Mouse (Mus musculus) liver, embryonic 13.5 days (tissue): ENCODE results near the gene Kcnn4. TPM values are rescaled to one million over a fixed set of nuclear protein-coding genes. Genes with fewer than 3 reads are reported as not detected.
A peak's percentile ranks its signal among the peaks of the same experiment; 100 is the strongest.

Experiments used
- ATAC-seq: fragments of 200-750 bp; cut with Nextera tagmentation; 2 replicates; pipeline ENCODE4 v1.8.0; 2017; ENCODE audit warnings: low read depth, mild to moderate bottlenecking, moderate number of reproducible peaks, moderate library complexity
- DNase-seq: peaks from one replicate; pipeline ENCODE4 v3.0.0; 2022
- H3K27ac ChIP-seq: fragments of 300-500 bp; sonication (generic); 2 replicates; pipeline ENCODE4 v1.5.1; 2015; ENCODE audit warnings: moderate library complexity, mild to moderate bottlenecking, inconsistent platforms
- H3K27me3 ChIP-seq: fragments of 300-500 bp; sonication (generic); 2 replicates; pipeline ENCODE4 v1.6.1; 2015; ENCODE audit warnings: mild to moderate bottlenecking, inconsistent platforms
- H3K36me3 ChIP-seq: fragments of 300-500 bp; sonication (generic); 2 replicates; pipeline ENCODE4 v1.6.1; 2015; ENCODE audit warnings: mild to moderate bottlenecking, inconsistent platforms
- H3K4me1 ChIP-seq: fragments of 300-500 bp; sonication (generic); replicated peaks from 2 replicates; pipeline ENCODE4 v1.6.1; 2015; ENCODE audit warnings: inconsistent platforms
- H3K4me2 ChIP-seq: fragments of 300-500 bp; sonication (generic); 2 replicates; pipeline ENCODE4 v1.6.1; 2015; ENCODE audit warnings: inconsistent platforms, mild to moderate bottlenecking, moderate library complexity
- H3K4me3 ChIP-seq: fragments of 300-500 bp; sonication (generic); replicated peaks from 2 replicates; pipeline ENCODE4 v1.5.1; 2015; ENCODE audit warnings: mild to moderate bottlenecking, inconsistent platforms
- H3K9ac ChIP-seq: fragments of 300-500 bp; sonication (generic); 2 replicates; pipeline ENCODE4 v1.6.1; 2015; ENCODE audit warnings: mild to moderate bottlenecking, inconsistent platforms
- H3K9me3 ChIP-seq: fragments of 300-500 bp; sonication (generic); replicated peaks from 2 replicates; pipeline ENCODE4 v1.6.1; 2016; ENCODE audit warnings: inconsistent platforms
- WGBS: fragments of 180-500 bp; shearing (Covaris S2); methylation state at CpG from one replicate; pipeline ENCODE4 v1.1.7; 2015; ENCODE audit not compliant: insufficient replicate concordance; 5-methylcytosine and 5-hydroxymethylcytosine counted together
- polyA plus RNA-seq: library from polyadenylated mRNA; unstranded; fragments of >200 nt; fragmentation: Nextera tagmentation; extraction: Ambion mirVana; gene quantifications from 2 replicates; pipeline ENCODE4 v1.2.1, GENCODE M21; 2015

Kcnn4 gene
- polyA plus RNA-seq, 1 experiment from 2014 or later = 128 TPM

GRCm38 (mm10) chr7:24410123-24410522, 40.1 kb downstream of the Kcnn4 start:
- H3K36me3 ChIP-seq = peaks cover 49% of the 10 kb centered on the region
- H3K27ac ChIP-seq = no peak overlapping the region
- 84% methylated on average over 6 of the region's 6 CpGs for WGBS
- no peak overlapping the region for H3K9ac ChIP-seq
- DNase-seq (no peak), ATAC-seq (no peak)
- H3K4me3 ChIP-seq = no peak overlapping the region
- H3K4me2 ChIP-seq = no peak overlapping the region
- H3K4me1 ChIP-seq = peaks cover 19% of the 10 kb centered on the region
- no peaks in the 10 kb centered on the region for H3K9me3 ChIP-seq
- no peaks in the 10 kb centered on the region for H3K27me3 ChIP-seq

DNA sequence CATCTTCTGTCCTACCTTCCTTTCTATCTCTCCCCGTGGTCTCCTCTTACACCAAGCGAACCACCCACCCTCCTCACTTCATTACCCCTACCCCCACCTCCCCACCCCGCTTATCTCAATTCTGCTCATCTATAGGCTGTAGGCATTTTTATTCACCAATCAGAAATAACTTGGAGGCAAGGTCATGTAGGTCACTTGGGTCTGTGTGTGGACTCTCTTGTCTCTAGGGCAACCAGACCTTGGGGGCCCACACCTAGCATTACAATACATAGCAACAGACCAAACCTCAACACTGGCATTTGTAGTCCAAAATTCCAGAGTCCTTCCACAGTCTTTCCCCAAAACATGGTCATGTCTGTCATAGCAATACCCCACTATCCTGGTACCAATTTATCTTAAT, 40.8 kb downstream of the Kcnn4 start:
- peaks cover 20% of the 10 kb centered on the region for H3K4me1 ChIP-seq
- H3K9me3 ChIP-seq = no peaks in the 10 kb centered on the region
- H3K27ac ChIP-seq = no peak overlapping the region
- no peak overlapping the region for H3K9ac ChIP-seq
- no peak overlapping the region for H3K4me3 ChIP-seq
- H3K4me2 ChIP-seq = no peak overlapping the region
- H3K27me3 ChIP-seq = no peaks in the 10 kb centered on the region
- DNase-seq (no peak), ATAC-seq (no peak)
- peaks cover 48% of the 10 kb centered on the region for H3K36me3 ChIP-seq
- WGBS = 54% methylated on average over 3 of the region's 3 CpGs

DNA sequence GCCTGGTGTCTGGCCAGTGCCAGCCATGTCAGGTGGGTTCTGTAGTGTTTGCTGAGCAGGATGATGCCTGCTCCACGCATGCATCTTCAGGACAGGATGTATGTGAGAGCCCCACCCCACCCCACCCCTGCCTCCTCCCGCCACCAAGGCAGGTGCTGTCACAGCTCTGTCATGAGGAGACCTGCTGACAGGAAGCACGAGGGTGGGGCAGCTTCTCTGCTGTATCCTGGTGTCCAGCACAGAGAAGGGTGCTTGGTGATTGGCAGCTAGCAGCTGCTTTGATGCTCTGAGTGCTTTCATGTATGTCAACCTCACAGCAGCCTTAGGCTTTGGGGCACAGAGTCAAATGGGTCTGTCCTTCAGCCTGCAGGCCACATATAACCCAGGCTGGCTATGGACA, 43.6 kb downstream of the Kcnn4 start:
- H3K27me3 ChIP-seq = no peaks in the 10 kb centered on the region
- no peak for DNase-seq
- no peak overlapping the region for H3K4me2 ChIP-seq
- ATAC-seq = no peak
- 60% methylated on average over 3 of the region's 3 CpGs for WGBS
- no peak overlapping the region for H3K4me3 ChIP-seq
- H3K36me3 ChIP-seq = peaks cover 36% of the 10 kb centered on the region
- H3K27ac ChIP-seq = no peak overlapping the region
- H3K9me3 ChIP-seq = no peaks in the 10 kb centered on the region
- no peak overlapping the region for H3K9ac ChIP-seq
- 0 out of 2 replicates have a peak, but pooled peaks cover 10% of the 10 kb centered on the region for H3K4me1 ChIP-seq

DNA sequence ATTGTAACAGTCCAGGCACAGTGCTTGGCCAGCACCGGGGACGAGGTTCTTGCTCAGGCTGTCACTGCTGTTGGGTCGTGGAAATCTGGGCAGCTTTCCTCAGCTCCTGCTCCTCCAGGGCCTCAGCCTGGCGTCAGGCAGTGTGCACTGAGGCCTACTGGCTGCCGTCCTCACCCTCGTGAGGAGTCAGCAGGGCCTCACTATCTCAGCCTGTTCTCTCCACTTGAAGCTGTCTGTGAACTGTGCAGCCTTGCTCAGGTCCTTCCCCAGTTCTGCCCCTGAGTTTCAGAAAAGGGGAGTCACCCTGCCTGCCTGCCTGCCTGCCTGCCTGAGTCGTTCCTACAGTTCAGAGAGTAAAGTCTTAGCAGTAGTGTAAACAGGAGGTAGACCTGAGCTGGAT, 45.2 kb downstream of the Kcnn4 start:
- no peak for DNase-seq
- no peak overlapping the region for H3K9ac ChIP-seq
- 68% methylated on average over 7 of the region's 7 CpGs for WGBS
- no peak overlapping the region for H3K27ac ChIP-seq
- peaks cover 35% of the 10 kb centered on the region for H3K36me3 ChIP-seq
- ATAC-seq = no peak; the same call in 1 of the 2 replicates
- H3K4me3 ChIP-seq = no peak overlapping the region
- no peak overlapping the region for H3K4me2 ChIP-seq
- 0 out of 2 replicates have a peak, but pooled peaks cover 10% of the 10 kb centered on the region for H3K4me1 ChIP-seq
- no peaks in the 10 kb centered on the region for H3K27me3 ChIP-seq
- no peaks in the 10 kb centered on the region for H3K9me3 ChIP-seq

- H3K27ac ChIP-seq = no peak overlapping the region
- 86% methylated on average over 8 of the region's 8 CpGs for WGBS
- no peak overlapping the region for H3K4me3 ChIP-seq
- no peak overlapping the region for H3K9ac ChIP-seq
- DNase-seq (no peak), ATAC-seq (no peak)
- H3K36me3 ChIP-seq = peaks cover 62% of the 10 kb centered on the region
- H3K4me1 ChIP-seq = 0 out of 2 replicates have a peak, but pooled peaks cover 6% of the 10 kb centered on the region
- no peak overlapping the region for H3K4me2 ChIP-seq
- H3K27me3 ChIP-seq = no peaks in the 10 kb centered on the region
- no peaks in the 10 kb centered on the region for H3K9me3 ChIP-seq
These were observed 49.5 kb downstream of the Kcnn4 start for GRCm38 (mm10) chr7:24419579-24419978.

GRCm38 (mm10) chr7:24421648-24422047, 51.6 kb downstream of the Kcnn4 start:
- H3K27me3 ChIP-seq = no peaks in the 10 kb centered on the region
- H3K4me3 ChIP-seq = no peak overlapping the region
- peaks cover 46% of the 10 kb centered on the region for H3K36me3 ChIP-seq
- no peak overlapping the region for H3K4me2 ChIP-seq
- no peak overlapping the region for H3K9ac ChIP-seq
- ATAC-seq (no peak), DNase-seq (no peak)
- H3K4me1 ChIP-seq = no peaks in the 10 kb centered on the region; the same call in 1 of the 2 replicates
- no peaks in the 10 kb centered on the region for H3K9me3 ChIP-seq
- WGBS = 74% methylated on average over 7 of the region's 7 CpGs
- no peak overlapping the region for H3K27ac ChIP-seq

GRCm38 (mm10) chr7:24422251-24422650, 52.2 kb downstream of the Kcnn4 start:
- DNase-seq = no peak
- no peak overlapping the region for H3K4me2 ChIP-seq
- peaks cover 40% of the 10 kb centered on the region for H3K36me3 ChIP-seq
- 83% methylated on average over 8 of the region's 8 CpGs for WGBS
- no peak for ATAC-seq
- H3K4me3 ChIP-seq = no peak overlapping the region
- H3K9me3 ChIP-seq = no peaks in the 10 kb centered on the region
- no peaks in the 10 kb centered on the region for H3K27me3 ChIP-seq
- H3K9ac ChIP-seq = no peak overlapping the region
- H3K27ac ChIP-seq = no peak overlapping the region
- no peaks in the 10 kb centered on the region; the same call in 1 of the 2 replicates for H3K4me1 ChIP-seq

DNA sequence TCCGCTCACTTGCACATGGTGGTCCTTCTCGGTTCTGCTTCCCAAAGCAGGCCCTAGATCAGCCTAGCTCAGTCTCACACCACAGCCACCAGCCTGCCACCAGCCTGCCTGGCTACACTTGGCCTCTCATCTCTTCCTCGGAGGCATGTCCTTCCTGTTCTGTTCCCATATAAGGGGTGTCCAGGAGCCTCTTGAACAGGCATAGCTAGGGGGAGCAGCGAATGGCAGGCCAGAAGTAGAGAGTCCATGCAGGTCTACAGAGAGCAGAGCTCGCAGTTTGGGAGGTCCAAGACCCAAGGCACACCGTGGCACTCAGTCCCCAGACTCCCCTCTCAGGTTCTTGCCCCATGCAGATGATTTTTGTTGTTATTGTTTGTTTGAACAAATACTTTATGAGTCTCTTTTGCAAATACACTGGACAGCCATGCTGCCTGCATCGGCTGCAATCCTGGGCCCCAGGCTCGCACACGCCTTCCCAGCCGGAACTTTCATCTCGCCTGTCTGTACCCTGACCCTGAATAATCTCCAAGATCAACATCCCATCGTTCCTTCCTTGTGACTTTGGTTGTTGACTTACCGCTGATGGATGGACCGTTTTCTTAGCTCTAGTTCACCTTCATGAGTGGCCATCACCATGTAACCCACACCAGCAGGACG, 53.2 kb downstream of the Kcnn4 start:
- no peaks in the 10 kb centered on the region for H3K27me3 ChIP-seq
- DNase-seq (no peak), ATAC-seq (no peak)
- H3K36me3 ChIP-seq = peaks cover 39% of the 10 kb centered on the region
- H3K4me3 ChIP-seq = no peak overlapping the region
- H3K9ac ChIP-seq = no peak overlapping the region
- no peaks in the 10 kb centered on the region for H3K9me3 ChIP-seq
- no peaks in the 10 kb centered on the region; the same call in 1 of the 2 replicates for H3K4me1 ChIP-seq
- no peak overlapping the region for H3K4me2 ChIP-seq
- H3K27ac ChIP-seq = no peak overlapping the region
- WGBS = 82% methylated on average over 15 of the region's 15 CpGs

DNA sequence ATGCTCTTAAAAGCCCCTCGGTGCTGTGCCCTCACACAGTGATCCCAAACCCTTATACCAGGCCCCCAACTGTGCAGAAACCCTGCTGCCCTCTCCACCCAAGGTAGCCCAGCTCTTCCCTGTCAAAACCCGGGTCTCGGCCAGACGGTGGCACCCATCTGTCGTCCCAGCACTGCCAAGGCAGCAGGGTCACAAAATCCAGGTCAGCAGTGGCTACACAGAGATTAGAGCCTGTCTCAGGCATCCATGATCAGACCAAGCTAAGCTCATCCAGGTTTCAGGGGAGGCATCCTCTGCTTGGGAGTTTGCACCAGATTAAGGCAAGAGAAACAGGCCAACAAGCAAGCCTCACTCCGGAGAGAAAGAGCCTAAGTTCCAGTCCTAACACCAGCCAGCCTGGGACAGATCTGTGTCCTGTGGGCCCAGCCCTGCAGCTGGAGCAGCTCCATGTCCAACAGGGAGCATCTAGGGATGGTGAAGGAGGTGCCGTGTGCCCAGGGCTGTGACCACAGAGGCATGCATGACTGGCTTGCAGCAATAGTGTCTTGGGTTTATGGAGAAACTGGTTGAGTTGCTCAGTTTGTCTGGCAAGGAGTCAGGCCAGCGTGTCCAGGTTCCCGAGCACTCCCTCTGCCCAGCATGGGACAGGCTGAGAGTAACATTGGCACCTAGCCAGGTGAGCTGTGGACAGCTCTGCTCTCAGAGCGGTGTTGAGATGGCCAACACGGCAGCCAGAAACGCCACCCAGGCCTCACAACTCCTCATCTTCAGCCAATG, 54.1 kb downstream of the Kcnn4 start:
- no peak for DNase-seq

DNA sequence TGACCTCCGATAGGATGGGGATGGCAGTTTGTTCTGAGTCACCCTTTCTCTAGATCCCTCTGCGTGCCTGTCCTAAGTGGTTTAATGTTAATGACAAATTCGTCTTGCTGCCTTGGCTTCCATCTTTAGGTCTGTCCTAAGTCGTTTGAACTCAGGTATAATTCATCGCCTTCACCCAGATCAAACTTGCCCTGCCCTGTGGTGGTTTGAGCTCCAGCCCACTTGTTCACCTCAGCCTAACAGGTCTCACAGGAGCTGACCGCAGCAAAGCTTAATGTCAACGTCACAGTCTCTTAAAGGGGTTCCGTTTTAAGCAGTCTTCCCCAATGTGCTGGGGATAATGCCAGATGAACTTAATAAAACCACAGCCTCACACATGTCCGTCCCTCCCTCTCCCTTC, 55.9 kb downstream of the Kcnn4 start:
- WGBS = 71% methylated on average over 9 of the region's 9 CpGs

More for the DNA sequence above, 54.1 kb downstream of the Kcnn4 start:
- H3K36me3 ChIP-seq = peaks cover 37% of the 10 kb centered on the region
- H3K4me2 ChIP-seq = no peak overlapping the region
- H3K9ac ChIP-seq = no peak overlapping the region
- WGBS = 76% methylated on average over 12 of the region's 12 CpGs
- H3K4me1 ChIP-seq = no peaks in the 10 kb centered on the region; the same call in 1 of the 2 replicates
- H3K27me3 ChIP-seq = no peaks in the 10 kb centered on the region
- no peak overlapping the region for H3K4me3 ChIP-seq
- ATAC-seq = peak; percentile 37; the same call in 1 of the 2 replicates
- no peaks in the 10 kb centered on the region for H3K9me3 ChIP-seq
- H3K27ac ChIP-seq = no peak overlapping the region; the same call in 1 of the 2 replicates

DNA sequence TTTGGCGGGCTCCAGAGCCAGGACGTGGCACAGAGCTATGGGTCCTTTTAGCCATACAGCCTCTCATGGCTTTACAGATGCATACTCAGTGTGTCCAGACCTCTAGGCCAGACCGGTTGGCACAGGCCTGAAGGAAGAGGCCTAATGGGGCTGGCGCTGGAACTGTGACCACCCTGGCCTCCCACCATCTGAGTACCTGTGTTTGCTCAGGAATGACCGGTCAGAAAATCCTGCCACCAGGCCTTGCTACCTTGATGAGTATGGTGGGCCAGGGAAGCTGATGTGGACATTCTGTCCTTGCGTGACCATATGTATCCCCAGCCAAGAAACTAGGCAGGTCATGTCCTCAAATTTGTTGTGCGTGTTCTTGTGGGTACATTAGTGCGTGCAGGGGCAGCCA, 57.1 kb downstream of the Kcnn4 start:
- H3K9ac ChIP-seq = no peak overlapping the region
- 83% methylated on average over 8 of the region's 8 CpGs for WGBS
- peaks cover 7% of the 10 kb centered on the region for H3K27me3 ChIP-seq
- peaks cover 13% of the 10 kb centered on the region; the same call in 1 of the 2 replicates for H3K36me3 ChIP-seq
- H3K4me3 ChIP-seq = no peak overlapping the region
- no peaks in the 10 kb centered on the region for H3K9me3 ChIP-seq
- no peak overlapping the region for H3K4me2 ChIP-seq
- no peaks in the 10 kb centered on the region; the same call in 1 of the 2 replicates for H3K4me1 ChIP-seq
- DNase-seq (no peak), ATAC-seq (no peak)
- no peak overlapping the region for H3K27ac ChIP-seq

More for the DNA sequence above, 55.9 kb downstream of the Kcnn4 start:
- Histone ChIP-seq H3K9me3 (no peaks in the 10 kb centered on the region), H3K27me3 (no peaks in the 10 kb centered on the region), H3K36me3 (peaks cover 25% of the 10 kb centered on the region), H3K4me3 (no peak overlapping the region), H3K27ac (no peak overlapping the region), H3K4me1 (no peaks in the 10 kb centered on the region; the same call in 1 of the 2 replicates), H3K9ac (no peak overlapping the region), H3K4me2 (no peak overlapping the region)
- no peak for DNase-seq
- ATAC-seq = no peak
